Mouse (Mus musculus) megakaryocyte, embryonic 14.5 days (primary cell): ENCODE results near the gene Phf13.

ENCODE experiments used
- FLI1 ChIP-seq: IDR thresholded peaks from 2 replicates; pipeline ENCODE4 v1.6.1; 2012; ENCODE audit warnings: low read length, inconsistent platforms, mixed read lengths
- GATA1 ChIP-seq: IDR thresholded peaks from 3 replicates; pipeline ENCODE4 v1.6.1; 2012; ENCODE audit warnings: mixed read lengths, low read length, inconsistent platforms, borderline replicate concordance

GRCm38 (mm10) chr4:152002063-152002462 is 6.0 kb upstream of the Phf13 start:
- TF ChIP-seq GATA1: no peak
- no peak for TF ChIP-seq FLI1
